Mouse (Mus musculus) frontal cortex, postnatal 14 days (tissue): ENCODE data around the gene Agap1.
"Not testable (repeated sequence)": the region's sequence is repeated elsewhere in the genome, so short reads cannot be mapped to it uniquely, and the experiment has no call there.

Experiments
- DNase-seq, 2 experiments: peaks; one replicate each; pipeline ENCODE4 v3.0.0; 2022; ENCODE audit warnings: low spot score in 2 of 2

Gene Agap1

DNA sequence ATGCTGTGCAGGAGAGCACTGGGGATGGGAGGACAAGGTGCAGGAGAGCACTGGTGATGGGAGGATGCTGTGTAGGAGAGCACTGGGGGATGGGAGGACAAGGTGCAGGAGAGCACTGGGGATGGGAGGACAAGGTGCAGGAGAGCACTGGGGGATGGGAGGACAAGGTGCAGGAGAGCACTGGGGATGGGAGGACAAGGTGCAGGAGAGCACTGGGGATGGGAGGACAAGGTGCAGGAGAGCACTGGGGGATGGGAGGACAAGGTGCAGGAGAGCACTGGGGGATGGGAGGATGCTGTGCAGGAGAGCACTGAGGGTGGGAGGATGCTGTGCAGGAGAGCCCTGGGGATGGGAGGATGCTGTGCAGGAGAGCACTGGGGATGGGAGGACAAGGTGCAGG, 47.3 kb downstream of the Agap1 start:
- DNase-seq: not testable (repeated sequence)

DNA sequence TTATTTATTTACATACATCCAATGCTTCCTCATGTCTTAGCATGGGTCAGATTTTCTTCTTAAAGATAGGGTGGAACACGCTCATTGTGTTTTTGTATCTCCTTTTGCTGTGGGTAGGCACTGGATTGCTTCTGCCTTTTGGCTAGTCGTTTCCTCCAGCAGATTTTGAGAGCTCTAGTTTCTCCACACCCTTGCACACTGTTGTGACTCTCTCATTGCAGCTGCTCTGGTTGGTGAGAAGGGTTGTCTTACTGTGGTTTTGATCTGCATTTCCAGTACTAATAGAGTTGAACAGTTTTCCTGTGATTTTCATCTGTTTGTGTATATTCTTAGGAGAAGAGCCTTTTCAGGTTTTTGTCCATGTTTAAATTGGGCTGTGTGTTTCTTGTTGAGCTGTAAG, 54.6 kb downstream of the Agap1 start:
- DNase-seq: no peak

DNA sequence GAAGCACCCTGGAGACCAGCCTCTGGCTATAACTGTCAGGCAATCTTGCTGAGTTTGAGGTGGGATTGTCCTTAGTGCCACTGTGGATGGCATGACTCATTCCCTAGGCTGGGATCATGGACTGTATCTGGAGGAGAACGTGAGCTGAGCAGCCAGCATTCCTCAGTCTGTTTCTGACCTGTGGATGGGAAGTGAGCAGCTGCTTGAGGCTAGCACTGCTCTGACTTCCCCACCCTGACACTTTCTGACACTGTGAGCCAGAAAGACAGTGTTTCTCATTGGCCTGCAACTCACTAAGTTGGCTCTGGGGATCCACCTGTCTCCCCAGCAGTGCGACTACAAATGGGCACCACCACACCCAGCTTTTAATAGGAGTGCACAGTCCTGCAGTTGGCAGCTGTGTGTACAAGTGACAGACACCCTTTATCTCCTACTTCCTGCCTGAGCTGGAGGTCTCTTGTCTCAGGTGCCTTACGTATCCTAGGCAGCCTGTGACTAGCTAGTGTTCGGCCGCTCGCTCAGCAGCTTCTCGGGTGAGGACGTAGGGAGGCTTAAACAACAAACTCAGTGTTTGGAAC, 55.2 kb downstream of the Agap1 start:
- no peak for DNase-seq

DNA sequence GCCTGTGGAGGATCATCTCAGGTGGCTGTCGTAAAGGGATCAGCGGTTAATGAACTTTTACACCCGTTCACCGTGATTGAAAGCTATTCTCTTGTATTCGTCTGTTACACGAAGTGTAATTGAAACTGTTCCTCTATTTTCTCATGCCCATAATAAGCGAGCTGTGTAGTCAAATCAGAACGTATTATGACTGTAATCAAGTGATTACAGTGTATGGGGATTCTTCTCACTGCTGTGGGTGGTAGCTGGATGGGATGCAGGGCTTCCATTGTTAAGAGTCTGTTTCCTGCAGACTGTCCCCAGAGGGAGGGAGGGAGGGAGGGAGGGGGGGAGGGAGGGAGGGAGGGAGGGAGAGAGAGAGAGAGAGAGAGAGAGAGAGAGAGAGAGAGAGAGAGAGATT, 56.1 kb downstream of the Agap1 start:
- DNase-seq: no peak

DNA sequence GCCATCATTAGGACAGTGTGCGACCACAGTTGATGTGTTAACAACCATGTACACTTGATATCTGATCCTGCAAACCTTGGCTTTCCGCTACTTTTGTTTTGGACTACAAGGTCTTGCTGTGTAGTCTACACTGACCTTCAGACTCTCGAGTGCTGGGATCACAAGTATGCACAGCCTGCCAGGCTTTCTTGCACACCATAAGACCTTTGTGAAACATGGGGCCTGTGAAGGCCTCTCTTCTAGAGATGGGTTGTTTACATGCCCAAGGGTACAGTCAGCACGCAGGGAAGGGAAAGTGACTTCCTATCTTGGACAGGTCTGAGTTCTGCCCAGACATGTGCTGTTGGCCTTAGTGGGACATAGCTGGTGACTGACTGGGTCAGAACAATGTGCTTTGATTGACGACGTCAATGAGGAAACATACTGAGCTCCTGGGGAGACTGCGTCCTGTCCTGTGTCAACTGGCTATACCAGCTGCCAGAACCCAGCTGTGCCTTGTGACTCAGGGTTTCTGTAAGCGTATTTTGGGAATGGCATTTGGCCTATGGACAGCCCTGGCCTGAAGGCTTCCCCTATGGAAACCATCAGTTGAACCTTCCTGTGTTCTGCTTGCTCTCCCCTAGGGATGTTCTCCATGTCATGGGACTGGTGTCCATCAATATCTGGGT, 59.1 kb downstream of the Agap1 start:
- no peak for DNase-seq

DNA sequence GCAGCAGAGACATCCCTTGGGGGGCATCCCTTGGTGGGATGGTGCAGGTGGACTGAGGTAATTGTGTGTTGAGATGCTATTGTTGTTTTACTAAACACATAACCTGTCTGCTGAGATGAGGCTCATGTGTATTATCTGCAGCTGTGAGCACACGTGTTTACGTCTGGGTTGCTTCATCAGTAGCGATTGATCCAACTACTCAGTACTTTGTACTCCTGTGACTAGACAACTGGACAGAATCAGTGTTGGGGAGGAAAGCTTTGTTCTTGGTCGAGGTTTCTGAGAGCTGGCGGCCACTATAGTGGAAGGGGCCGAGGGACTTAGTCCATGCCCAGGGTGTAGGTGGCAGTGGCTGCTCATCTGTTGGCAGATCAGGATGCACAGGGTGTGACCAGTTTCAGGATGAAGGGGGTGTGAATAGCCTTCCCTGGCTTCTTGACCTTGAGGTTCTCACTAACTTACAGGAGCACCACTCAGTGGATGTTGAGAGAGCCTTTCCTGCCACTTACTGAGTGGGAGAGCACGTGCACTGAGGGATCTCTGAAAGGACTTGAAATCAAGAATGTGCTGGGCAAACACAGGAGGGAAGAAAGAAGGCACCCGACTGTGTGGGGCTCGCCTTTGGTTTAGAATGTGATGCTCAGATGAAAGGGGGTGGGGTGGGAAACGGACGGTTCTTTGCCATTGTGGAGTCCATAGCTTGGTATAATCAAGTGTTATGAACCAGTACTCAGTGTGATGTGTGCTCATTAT, 61.4 kb downstream of the Agap1 start:
- DNase-seq: no peak

DNA sequence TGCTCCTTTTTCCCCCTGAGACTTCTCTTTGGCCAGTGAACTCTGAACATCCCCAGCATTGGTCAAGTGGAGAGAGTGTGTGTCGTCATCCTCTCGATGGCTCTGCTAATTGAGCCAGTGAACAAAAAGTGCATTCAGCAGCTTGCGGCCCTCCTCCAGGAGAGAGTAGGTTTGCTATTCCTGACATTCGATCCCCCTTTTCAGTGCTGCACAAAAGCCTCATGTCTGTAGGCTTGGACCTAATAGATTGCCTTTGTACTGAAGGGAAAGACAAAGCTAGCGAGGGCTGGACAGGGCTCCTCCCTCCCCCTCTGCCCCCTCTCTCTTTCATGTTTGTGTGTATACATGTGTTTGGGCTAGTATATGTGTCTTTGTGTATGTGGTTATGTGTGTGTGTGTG, 63.2 kb downstream of the Agap1 start:
- no peak for DNase-seq

DNA sequence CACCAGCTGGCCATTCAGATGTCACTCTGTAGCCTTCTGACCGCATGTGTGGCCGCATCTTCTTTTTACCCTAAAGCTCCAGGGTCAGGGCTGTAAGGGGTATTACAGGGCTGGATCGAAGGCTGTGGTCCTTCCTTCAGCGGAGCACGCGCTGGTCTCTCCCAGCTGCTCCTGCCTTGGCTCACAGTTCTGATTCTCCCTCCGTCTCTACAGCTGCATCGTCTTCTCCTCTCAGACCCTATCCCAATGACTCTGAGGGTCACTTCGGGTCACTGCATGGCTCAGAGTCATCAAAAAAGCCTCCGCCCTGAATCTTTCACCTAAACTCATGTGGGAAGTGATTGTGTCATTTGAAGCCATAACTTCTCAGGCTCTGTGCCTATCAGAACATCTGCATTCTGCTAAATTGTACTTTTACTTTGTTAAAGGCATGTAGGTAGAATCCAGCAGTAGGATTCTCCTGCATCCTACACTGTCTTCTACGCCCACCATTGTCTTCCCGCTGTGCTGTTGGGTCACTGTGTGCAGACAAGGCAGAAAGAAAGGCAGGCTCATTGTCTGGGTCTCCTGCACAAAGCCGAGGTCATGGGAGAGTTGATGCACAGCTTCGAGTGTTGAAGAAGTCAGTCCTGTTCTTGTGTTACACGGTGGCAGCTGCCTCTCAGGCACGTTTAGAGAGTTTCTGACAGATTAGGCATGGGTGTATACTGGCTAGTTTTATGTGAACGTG, 65.5 kb downstream of the Agap1 start:
- DNase-seq: no peak

DNA sequence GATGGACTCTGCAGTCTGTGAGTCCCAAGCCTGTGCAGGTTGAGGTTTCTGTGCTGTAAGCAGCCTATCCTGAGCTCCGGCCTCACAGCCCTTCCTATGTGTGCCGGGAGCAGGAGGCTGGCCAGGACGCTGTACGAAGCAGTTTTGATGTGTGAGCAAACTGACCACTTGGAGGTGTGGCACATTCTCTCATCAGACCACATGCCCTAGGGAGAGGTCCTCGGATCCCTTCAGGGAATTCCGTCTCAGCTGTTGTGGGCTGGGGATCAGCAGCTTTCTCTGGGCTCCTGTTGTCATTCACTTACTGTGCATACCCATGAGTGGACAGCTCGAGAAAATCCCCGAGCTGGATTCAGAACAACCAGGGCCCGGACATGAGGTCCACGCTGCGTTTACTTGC, 66.8 kb downstream of the Agap1 start:
- DNase-seq: no peak

DNA sequence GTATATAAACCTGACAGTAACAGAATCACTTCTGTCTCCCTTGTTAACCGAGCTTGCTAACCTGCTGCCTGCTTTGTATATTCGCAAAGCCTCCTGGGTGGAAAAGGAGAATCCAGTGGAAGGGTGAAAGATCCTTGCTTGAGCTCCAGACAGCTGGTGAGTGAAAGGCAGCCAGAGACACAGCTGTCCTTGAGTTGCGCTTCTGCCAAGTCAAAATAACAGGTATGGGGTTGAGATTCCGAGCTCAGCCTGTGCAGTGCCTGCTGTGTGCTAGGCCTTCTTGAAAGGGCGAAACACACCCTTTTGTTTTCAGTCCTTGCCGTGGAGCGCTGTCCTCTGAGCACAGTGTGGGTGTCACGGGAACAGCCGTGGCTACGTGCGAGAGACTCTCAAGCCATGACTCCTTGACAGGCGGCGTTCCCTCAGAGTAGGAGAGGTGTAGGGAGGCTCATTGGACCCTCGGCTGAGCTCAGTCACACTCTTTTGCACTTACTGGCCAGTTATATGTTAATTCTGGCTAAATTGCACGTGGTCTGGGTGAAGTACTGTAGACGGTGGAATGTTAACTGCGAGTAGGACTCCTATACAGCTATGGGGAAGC, 67.4 kb downstream of the Agap1 start:
- no peak for DNase-seq

DNA sequence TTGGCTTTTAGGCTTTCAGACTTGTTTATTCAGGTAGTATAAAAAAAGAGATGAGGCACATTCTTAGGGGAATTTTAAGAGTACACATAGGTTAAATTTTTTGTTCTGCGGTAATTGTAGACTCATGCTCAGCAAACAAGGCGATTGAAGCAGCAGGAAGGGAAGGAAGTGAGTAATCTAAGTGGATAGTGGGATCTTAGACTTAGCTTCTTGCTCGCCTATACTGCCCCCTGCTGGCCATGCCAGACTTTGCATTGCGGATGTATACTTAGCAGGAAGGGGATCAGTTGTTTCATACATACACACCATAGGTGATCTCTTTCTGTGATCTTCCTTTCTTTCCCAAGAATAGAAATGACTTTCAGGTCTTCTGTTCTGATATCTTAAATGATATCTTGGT, 69.8 kb downstream of the Agap1 start:
- peak; percentile 74 to 94 for DNase-seq

DNA sequence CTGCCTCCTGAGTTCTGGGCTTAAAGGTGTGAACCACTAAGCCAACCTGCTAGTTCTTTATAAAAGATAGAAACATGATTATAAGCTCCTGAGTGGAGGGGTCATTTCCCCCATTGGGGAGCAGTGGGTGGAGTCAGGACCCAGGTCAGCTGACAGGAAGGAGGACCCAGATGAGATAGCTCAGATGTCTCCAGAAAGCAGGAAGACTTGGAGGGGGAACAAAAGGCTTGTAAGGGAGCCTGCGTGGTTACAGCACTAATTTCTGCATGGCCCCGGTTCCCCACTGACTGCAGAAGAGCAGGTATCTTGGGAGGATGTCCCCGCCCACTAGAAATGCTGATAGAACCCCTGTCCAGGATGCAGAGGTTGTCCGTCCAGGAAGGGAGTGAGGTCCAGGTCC, 70.4 kb downstream of the Agap1 start:
- DNase-seq: no peak

DNA sequence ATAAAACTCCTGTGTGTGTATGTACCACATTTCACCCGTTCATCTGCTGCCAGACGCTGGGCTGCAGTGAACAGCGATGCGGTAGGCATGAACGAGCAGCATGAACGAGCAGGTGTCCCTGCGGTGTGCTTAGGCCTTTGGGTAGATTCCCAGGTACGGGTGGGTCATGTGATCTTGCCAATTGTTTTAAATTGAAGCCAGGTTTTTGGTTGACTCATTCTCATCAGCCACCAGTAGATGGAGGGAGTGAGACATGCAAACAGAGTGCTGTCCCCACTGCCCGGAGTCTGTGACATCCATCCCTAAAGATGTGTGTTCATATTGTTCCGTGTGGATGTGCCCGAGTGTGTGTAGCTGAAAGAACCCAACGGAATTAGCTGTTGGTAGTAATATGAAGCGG, 71.2 kb downstream of the Agap1 start:
- DNase-seq: peak in 1 of 2 experiments; percentile 38

DNA sequence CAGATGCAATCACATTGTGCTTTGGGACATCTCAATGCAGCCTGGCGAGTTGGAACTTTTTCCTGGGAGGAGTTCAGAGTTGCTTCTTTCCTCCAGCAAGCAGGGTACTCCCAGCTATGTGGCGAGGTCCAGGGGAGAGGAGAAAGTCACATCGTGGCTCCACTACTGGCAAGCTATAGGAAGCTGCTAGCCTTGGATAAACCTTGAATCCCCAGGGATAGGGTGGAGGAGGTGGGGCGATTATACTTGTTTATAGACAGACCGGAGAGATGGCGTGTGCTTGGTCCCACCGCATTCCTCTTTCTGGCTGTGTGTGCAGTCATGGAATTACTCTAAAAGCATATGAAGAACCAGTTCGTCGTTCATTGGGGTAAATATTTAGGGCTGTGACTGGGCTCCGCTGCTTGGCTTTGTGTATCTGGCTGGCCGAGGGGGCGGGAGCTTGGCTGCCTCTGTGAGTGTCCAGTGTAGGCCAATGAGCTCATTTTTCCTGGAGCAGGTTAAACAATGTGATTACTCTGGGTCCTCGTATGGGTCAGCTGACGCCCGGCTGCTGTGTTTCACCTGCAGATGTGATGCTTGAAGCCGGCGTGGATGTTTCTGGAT, 74.2 kb downstream of the Agap1 start:
- no peak for DNase-seq

DNA sequence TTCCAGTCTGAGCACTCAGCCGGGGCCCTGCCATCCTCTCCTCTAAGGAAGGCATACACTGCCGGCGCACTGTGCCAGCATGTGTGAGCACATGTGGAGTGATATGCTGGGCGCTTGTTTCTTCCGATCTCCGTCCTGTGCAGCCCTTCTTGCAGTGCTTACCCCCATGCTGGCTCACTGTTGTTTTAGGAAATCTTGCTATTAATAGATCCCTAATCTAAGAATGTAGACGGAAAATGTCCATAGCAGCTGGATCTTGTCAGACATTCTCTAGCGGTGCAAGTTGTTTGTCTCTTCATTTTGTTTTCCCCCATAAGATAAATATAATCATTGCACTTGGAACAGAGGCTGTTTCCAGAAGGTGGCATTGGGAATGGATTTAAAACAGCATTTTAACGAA, 79.1 kb downstream of the Agap1 start:
- DNase-seq: no peak

DNA sequence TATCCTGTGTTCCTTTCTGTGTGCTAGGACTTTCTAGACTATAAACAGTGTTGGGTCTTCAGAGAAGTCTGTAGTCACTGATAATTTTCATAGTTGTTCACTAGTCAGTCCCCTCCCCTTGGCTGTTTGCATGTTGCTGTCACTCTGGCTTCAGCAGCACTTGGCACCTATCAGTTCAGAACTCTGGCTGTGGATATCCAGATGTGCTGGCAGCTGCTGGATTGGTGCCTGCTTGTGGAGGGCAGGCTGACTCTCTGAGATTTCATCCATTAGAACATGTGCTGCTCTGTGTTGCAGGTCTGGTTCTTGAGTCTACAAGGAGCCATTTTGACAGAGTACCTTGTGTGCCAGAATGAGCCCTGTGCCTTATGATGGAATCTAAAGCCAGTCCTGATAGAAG, 80.6 kb downstream of the Agap1 start:
- no peak for DNase-seq

DNA sequence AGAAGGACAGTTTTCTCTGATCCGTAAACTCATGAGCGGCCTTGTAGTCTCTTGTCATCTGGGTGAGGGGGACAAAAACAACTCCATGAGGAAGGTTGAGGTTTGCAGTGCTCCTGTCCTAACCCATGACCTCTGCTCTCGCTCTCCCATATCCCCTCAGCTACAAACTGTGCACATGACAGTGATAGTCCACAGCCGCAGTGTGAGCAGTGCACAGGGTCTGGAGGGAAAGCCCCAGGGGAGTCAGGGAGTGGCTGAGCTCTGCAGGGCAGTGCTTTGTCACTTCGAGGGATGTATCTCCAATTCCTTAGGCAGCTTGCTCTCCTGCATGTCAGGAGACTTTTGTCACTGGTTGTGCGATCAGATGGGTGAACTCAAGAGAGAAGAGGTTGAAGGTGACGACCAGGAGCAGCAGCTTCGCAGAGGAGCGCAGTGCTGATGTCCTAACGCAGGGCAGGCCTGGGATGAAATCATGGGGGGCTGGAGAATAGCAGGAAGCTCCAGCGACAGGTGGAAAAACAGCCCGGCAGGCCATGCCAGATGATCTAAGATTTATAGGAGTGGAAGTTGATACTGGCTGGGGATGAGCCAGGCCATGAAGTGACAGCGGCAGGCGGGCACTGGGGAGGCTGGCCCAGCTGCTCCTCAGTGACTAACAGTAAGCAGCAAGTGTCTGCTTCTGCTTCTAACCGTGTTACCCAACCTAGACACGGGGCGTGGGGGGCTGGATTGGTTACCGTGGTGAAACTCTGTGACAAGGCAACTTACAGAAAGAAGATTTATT, 83.7 kb downstream of the Agap1 start:
- no peak for DNase-seq

DNA sequence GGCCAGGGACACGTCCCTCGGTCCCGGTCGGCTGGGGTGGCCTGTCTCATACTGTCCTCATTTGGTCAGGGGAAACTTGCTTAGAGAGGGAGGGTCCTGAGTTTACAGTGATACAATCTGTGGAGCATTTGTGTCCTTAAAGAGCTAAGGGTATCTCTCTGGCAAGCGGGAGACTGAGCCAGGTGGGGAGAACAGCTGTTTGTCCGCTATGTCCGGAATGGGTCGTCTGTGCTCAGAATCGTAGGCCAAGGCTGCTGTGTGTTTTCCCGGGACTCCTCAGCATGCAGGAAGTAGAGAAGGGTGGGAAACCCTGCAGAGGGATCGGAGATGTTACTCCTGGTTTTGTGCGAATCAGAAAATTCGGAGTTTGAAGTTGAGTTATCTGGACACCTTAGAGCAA, 84.5 kb downstream of the Agap1 start:
- no peak for DNase-seq

DNA sequence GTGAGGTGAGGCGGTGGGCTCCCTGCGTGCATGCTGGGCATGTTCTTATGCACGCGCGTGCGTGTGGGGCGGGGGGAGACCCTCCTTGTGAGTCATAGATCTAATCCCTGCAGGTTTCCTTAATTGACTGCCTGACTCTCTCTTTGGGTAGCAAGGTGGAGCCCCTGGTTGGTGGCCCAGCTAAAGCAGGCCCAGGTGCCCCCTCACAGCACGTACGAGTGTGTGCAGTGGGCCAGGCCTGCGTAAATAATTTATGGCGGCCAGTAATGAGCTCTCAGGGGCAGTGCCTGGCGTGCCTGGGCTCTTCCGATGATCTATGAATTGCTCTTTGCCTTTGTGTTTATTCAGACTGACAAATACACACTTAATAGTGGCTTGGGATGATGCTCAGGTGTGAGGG, 86.5 kb downstream of the Agap1 start:
- DNase-seq: no peak

DNA sequence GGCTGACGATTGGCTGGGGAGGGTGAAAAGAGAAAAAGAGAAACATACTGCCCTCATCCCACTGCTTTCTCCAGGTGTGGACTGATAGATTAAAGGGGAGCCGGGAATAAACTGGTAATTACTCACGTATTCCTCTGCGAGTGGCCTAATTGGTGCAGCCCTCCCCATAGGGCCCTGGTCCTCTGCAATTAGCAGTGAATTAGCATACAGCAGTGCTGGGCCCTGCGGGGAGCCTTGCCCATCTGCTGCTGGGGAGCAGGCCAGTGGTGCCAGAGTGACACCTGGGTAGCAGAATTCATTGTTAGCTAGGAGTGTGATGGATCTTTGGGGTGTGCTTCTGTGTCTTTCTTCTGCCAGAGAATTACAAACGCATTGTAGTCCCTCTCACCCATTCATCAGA, 87.9 kb downstream of the Agap1 start:
- DNase-seq: no peak

DNA sequence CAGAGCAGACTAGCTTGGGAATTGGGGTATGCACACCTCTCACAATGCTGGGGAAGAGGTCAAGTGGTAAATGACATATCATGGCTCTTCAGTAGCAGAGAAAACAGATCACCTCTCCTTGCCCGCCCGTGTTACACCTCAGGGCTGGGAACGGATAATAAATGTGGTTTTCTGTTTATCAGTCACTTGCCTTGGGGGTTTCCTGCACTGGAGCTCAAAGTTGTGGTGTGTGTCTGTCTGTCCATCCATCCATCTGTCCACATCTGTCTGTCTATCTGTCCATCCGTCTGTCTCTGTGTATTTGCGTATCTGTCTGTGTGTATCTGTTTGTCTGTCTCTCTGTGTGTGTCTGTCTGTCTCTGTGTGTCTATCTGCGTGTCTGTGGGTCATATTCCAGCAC, 88.7 kb downstream of the Agap1 start:
- no peak for DNase-seq
